Mouse (Mus musculus) liver, embryonic 12.5 days (tissue): ENCODE measurements around the gene Hs3st1. TPM values are rescaled to one million over a fixed set of nuclear protein-coding genes. Genes with fewer than 3 reads are reported as not detected.
"Not testable (repeated sequence)": the region's sequence is repeated elsewhere in the genome, so short reads cannot be mapped to it uniquely, and the experiment has no call there.

ENCODE experiments used
- ATAC-seq: fragments of 200-750 bp; cut with Nextera tagmentation; 2 replicates; pipeline ENCODE4 v1.8.0; 2017; ENCODE audit warnings: moderate number of reproducible peaks, mild to moderate bottlenecking, moderate library complexity
- H3K27ac ChIP-seq: fragments of 300-500 bp; sonication (generic); 2 replicates; pipeline ENCODE4 v1.5.1; 2016; ENCODE audit warnings: mild to moderate bottlenecking
- H3K27me3 ChIP-seq: fragments of 300-500 bp; sonication (generic); replicated peaks from 2 replicates; pipeline ENCODE4 v1.6.1; 2016; ENCODE audit warnings: mild to moderate bottlenecking, moderate library complexity
- H3K36me3 ChIP-seq: fragments of 300-500 bp; sonication (generic); 2 replicates; pipeline ENCODE4 v1.6.1; 2016; ENCODE audit warnings: mild to moderate bottlenecking, moderate library complexity
- H3K4me1 ChIP-seq: fragments of 300-500 bp; sonication (generic); 2 replicates; pipeline ENCODE4 v1.6.1; 2016
- H3K4me2 ChIP-seq: fragments of 300-500 bp; sonication (generic); 2 replicates; pipeline ENCODE4 v1.6.1; 2016; ENCODE audit warnings: mild to moderate bottlenecking, moderate library complexity
- H3K4me3 ChIP-seq: fragments of 300-500 bp; sonication (generic); 2 replicates; pipeline ENCODE4 v1.5.1; 2016; ENCODE audit warnings: mild to moderate bottlenecking, moderate library complexity
- H3K9ac ChIP-seq: fragments of 300-500 bp; sonication (generic); 2 replicates; pipeline ENCODE4 v1.6.1; 2016; ENCODE audit warnings: mild to moderate bottlenecking, moderate library complexity
- H3K9me3 ChIP-seq: fragments of 300-500 bp; sonication (generic); replicated peaks from 2 replicates; pipeline ENCODE4 v1.6.1; 2016; ENCODE audit warnings: mild to moderate bottlenecking, moderate library complexity
- WGBS: fragments of 180-500 bp; shearing (Covaris S2); methylation state at CpG from one replicate; pipeline ENCODE4 v1.1.7; 2016; ENCODE audit not compliant: insufficient replicate concordance; 5-methylcytosine and 5-hydroxymethylcytosine counted together
- polyA plus RNA-seq: library from polyadenylated mRNA; unstranded; fragments of >200 nt; fragmentation: Nextera tagmentation; extraction: Ambion mirVana; gene quantifications from 2 replicates; pipeline ENCODE4 v1.2.1, GENCODE M21; 2016

The Hs3st1 gene
- polyA plus RNA-seq, result 0.46 and 0.79 TPM in 2 replicates

GRCm38 (mm10) chr5:39755375-39755774, at the start of gene Hs3st1:
TSS of gene Hs3st1 (minus strand) at chr5:39755475.
- H3K36me3 ChIP-seq, H3K4me1 ChIP-seq, H3K9ac ChIP-seq, H3K27ac ChIP-seq, H3K4me2 ChIP-seq, H3K27me3 ChIP-seq, ATAC-seq, H3K4me3 ChIP-seq, H3K9me3 ChIP-seq: not testable (repeated sequence)
- WGBS, result 74% methylated on average over 15 of the region's 15 CpGs

GRCm38 (mm10) chr5:39804663-39805062, 49.4 kb upstream of the Hs3st1 start:
- no peak overlapping the region for H3K4me3 ChIP-seq
- H3K4me2 ChIP-seq, result no peak overlapping the region
- H3K27ac ChIP-seq, result no peak overlapping the region
- ATAC-seq, result no peak
- H3K9me3 ChIP-seq, result no peaks in the 10 kb centered on the region
- H3K36me3 ChIP-seq, result no peaks in the 10 kb centered on the region
- 58% methylated on average over 5 of the region's 5 CpGs for WGBS
- no peaks in the 10 kb centered on the region for H3K27me3 ChIP-seq
- H3K4me1 ChIP-seq, result no peaks in the 10 kb centered on the region
- H3K9ac ChIP-seq, result no peak overlapping the region

- Histone ChIP-seq H3K36me3 (no peaks in the 10 kb centered on the region), H3K9me3 (no peaks in the 10 kb centered on the region), H3K4me3 (no peak overlapping the region), H3K27me3 (no peaks in the 10 kb centered on the region), H3K4me1 (no peaks in the 10 kb centered on the region), H3K4me2 (no peak overlapping the region), H3K9ac (no peak overlapping the region), H3K27ac (no peak overlapping the region)
- 58% methylated on average over 3 of the region's 3 CpGs for WGBS
- no peak for ATAC-seq
Measured at GRCm38 (mm10) chr5:39803941-39804340, 48.7 kb upstream of the Hs3st1 start.

GRCm38 (mm10) chr5:39803457-39803856, 48.2 kb upstream of the Hs3st1 start:
- no peak for ATAC-seq
- Histone ChIP-seq H3K9me3 (no peaks in the 10 kb centered on the region), H3K4me2 (no peak overlapping the region), H3K27ac (no peak overlapping the region), H3K4me3 (no peak overlapping the region), H3K36me3 (no peaks in the 10 kb centered on the region), H3K27me3 (no peaks in the 10 kb centered on the region), H3K9ac (no peak overlapping the region), H3K4me1 (no peaks in the 10 kb centered on the region)
- WGBS, result 64% methylated on average over 3 of the region's 3 CpGs

- Histone ChIP-seq H3K27me3 (no peaks in the 10 kb centered on the region), H3K27ac (no peak overlapping the region), H3K4me2 (no peak overlapping the region), H3K9me3 (no peaks in the 10 kb centered on the region), H3K9ac (no peak overlapping the region), H3K4me1 (no peaks in the 10 kb centered on the region), H3K36me3 (no peaks in the 10 kb centered on the region), H3K4me3 (no peak overlapping the region)
- WGBS, result 54% methylated on average over 3 of the region's 3 CpGs
- no peak for ATAC-seq
Measured at GRCm38 (mm10) chr5:39802110-39802509, 46.8 kb upstream of the Hs3st1 start.

GRCm38 (mm10) chr5:39777094-39777710, 21.9 kb upstream of the Hs3st1 start:
- H3K9me3 ChIP-seq, result no peaks in the 10 kb centered on the region
- no peaks in the 10 kb centered on the region for H3K36me3 ChIP-seq
- no peak overlapping the region for H3K9ac ChIP-seq
- H3K4me1 ChIP-seq, result no peaks in the 10 kb centered on the region
- H3K4me3 ChIP-seq, result no peak overlapping the region
- H3K4me2 ChIP-seq, result no peak overlapping the region
- ATAC-seq, result no peak
- no peak overlapping the region for H3K27ac ChIP-seq
- H3K27me3 ChIP-seq, result no peaks in the 10 kb centered on the region
- WGBS, result 63% methylated on average over 7 of the region's 7 CpGs

GRCm38 (mm10) chr5:39771680-39772348, 16.5 kb upstream of the Hs3st1 start:
- Histone ChIP-seq H3K9ac (no peak overlapping the region), H3K4me2 (no peak overlapping the region), H3K9me3 (no peaks in the 10 kb centered on the region), H3K4me1 (no peaks in the 10 kb centered on the region), H3K4me3 (no peak overlapping the region), H3K27ac (no peak overlapping the region), H3K27me3 (no peaks in the 10 kb centered on the region), H3K36me3 (no peaks in the 10 kb centered on the region)
- WGBS, result 53% methylated on average over 5 of the region's 5 CpGs
- ATAC-seq, result no peak

- no peaks in the 10 kb centered on the region for H3K36me3 ChIP-seq
- H3K9me3 ChIP-seq, result no peaks in the 10 kb centered on the region
- no peak overlapping the region for H3K4me2 ChIP-seq
- no peaks in the 10 kb centered on the region for H3K27me3 ChIP-seq
- WGBS, result 70% methylated on average over 8 of the region's 8 CpGs
- no peak overlapping the region for H3K9ac ChIP-seq
- ATAC-seq, result no peak
- no peak overlapping the region for H3K4me3 ChIP-seq
- no peak overlapping the region for H3K27ac ChIP-seq
- no peaks in the 10 kb centered on the region for H3K4me1 ChIP-seq
Measured at GRCm38 (mm10) chr5:39761682-39762456, 6.6 kb upstream of the Hs3st1 start.

GRCm38 (mm10) chr5:39758890-39759475, 3.7 kb upstream of the Hs3st1 start:
- Histone ChIP-seq H3K27ac (no peak overlapping the region), H3K27me3 (no peaks in the 10 kb centered on the region), H3K4me3 (no peak overlapping the region), H3K9ac (no peak overlapping the region), H3K4me2 (no peak overlapping the region), H3K36me3 (no peaks in the 10 kb centered on the region), H3K9me3 (no peaks in the 10 kb centered on the region), H3K4me1 (no peaks in the 10 kb centered on the region)
- 74% methylated on average over 2 of the region's 2 CpGs for WGBS
- ATAC-seq, result no peak

- H3K27ac ChIP-seq, result no peak overlapping the region
- no peaks in the 10 kb centered on the region for H3K4me1 ChIP-seq
- no peak overlapping the region for H3K9ac ChIP-seq
- H3K27me3 ChIP-seq, result no peaks in the 10 kb centered on the region
- no peak for ATAC-seq
- no peaks in the 10 kb centered on the region for H3K36me3 ChIP-seq
- H3K4me3 ChIP-seq, result no peak overlapping the region
- WGBS, result 68% methylated on average over 2 of the region's 2 CpGs
- H3K9me3 ChIP-seq, result no peaks in the 10 kb centered on the region
- H3K4me2 ChIP-seq, result no peak overlapping the region
Measured at GRCm38 (mm10) chr5:39736843-39737242, 18.4 kb downstream of the Hs3st1 start.

- H3K4me3 ChIP-seq, result no peak overlapping the region
- H3K4me2 ChIP-seq, result no peak overlapping the region
- H3K9me3 ChIP-seq, result no peaks in the 10 kb centered on the region
- ATAC-seq, result no peak
- H3K27ac ChIP-seq, result no peak overlapping the region
- no peaks in the 10 kb centered on the region for H3K27me3 ChIP-seq
- no peaks in the 10 kb centered on the region for H3K4me1 ChIP-seq
- H3K36me3 ChIP-seq, result no peaks in the 10 kb centered on the region
- no peak overlapping the region for H3K9ac ChIP-seq
- 29% methylated on average over 1 of the region's 1 CpGs for WGBS
Measured at GRCm38 (mm10) chr5:39733750-39734443, 21.4 kb downstream of the Hs3st1 start.
